Mouse (Mus musculus): Measurements from ENCODE around the gene Nrp2. TPM values are rescaled to one million over a fixed set of nuclear protein-coding genes. Genes with fewer than 3 reads are reported as not detected.
A peak's percentile ranks its signal among the peaks of the same experiment; 100 is the strongest.

Gene Nrp2
- total RNA-seq, 2 experiments from 2014 or later = 41.9 to 56.8 TPM

GRCm38 (mm10) chr1:62745889-62746288 lies 42.8 kb downstream of the Nrp2 start:
- intact Hi-C loops (cut with DNase I) = no loop called here
- DNase-seq = no peak

- intact Hi-C loops (cut with DNase I) = no loop called here
- DNase-seq = no peak
Measured at GRCm38 (mm10) chr1:62747421-62748111, 44.5 kb downstream of the Nrp2 start.

- intact Hi-C loops (cut with DNase I) = no loop called here
- DNase-seq = no peak
Measured at GRCm38 (mm10) chr1:62748361-62748760, 45.3 kb downstream of the Nrp2 start.

GRCm38 (mm10) chr1:62749716-62750115 lies 46.6 kb downstream of the Nrp2 start:
- intact Hi-C loops (cut with DNase I) = no loop called here
- no peak for DNase-seq

DNA sequence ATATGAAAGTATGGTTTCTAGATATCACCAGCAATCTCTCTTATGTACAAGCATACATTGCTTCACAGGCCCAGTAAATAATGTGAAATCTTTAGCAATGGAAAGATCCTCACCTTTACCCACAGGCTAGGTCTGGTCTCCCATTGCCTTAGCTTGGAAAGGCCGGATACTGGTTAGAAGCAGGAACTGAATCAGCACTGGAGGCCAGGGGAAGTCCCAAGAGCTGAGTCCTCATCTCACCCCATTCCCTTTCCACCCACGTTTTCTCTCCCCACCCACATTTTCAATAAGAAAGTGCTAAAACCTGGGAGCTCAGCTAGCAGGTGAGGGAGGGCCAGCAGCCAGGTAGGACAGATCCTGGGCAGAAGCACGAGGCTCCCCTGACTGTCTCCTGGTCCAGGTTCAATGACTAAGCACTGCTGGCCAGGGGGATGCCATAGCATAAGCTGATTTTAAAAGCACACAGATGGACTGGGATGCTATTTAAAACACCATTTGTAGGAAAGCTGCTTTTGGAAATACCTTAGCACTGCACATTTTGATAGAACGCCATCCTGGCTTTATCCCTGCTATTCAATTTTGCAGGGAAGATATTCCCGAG lies 47.4 kb downstream of the Nrp2 start:
- DNase-seq = no peak
- intact Hi-C loops (cut with DNase I) = no loop called here

DNA sequence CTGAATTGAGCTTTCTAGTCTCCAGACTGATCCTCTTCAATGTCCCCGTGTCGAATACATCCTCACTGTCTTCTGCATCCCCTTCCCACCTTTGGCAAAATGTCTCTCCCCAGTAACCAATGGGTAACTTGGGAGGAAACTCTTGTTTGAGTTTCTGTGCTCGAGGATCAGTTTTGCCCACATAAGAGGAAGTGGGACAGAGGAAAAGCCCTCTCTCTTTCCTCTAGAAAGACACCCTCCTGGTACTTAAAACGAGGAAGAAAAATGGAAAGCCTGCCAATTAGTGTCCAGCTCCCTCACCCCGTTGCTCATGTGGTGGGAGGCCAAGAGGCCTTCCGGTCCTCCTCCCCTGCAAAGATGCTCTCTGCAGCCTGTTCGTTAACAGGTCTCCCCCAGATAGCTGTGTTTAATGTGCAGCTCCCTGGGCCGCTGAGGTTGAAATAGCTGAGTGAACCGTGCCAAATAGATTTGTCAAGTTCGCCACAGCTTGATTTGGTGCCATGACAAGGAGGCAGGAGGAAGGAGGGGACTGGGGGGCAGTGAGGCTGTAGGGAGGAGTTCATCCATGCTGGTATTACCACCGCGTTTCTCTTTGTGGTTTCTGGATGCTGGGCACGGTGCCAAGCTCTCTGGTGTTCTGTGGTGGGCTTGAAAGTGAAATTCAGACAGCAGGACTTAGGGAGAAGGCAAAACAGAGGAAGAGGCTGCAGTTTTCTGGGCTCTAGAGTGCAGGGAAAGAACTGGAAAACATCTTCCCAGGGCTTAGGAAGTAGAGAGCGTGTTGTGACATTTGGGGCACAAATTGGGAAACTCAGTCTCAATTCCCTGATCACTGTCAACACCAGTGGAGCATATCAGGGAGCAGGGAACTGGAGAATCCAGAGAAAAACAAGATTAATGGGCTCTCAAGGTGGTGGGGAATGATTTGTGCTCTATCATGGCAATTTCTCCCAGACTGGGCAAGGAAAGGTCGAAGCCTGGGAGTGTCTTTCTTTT lies 48.2 kb downstream of the Nrp2 start:
- DNase-seq = peak in 1 of 2 experiments; percentile 36
- intact Hi-C loops (cut with DNase I) = no loop called here

GRCm38 (mm10) chr1:62752055-62752454 lies 49.0 kb downstream of the Nrp2 start:
- DNase-seq = no peak
- intact Hi-C loops (cut with DNase I) = no loop called here

- intact Hi-C loops (cut with DNase I) = no loop called here
Measured at GRCm38 (mm10) chr1:62752661-62753333, 49.7 kb downstream of the Nrp2 start.

GRCm38 (mm10) chr1:62754066-62754835 lies 51.2 kb downstream of the Nrp2 start:
- no peak for DNase-seq
- intact Hi-C loops (cut with DNase I) = no loop called here

More at GRCm38 (mm10) chr1:62752661-62753333, 49.7 kb downstream of the Nrp2 start:
- no peak for DNase-seq

- intact Hi-C loops (cut with DNase I) = no loop called here
- DNase-seq = no peak
Measured at GRCm38 (mm10) chr1:62760086-62760485, 57.0 kb downstream of the Nrp2 start.

DNA sequence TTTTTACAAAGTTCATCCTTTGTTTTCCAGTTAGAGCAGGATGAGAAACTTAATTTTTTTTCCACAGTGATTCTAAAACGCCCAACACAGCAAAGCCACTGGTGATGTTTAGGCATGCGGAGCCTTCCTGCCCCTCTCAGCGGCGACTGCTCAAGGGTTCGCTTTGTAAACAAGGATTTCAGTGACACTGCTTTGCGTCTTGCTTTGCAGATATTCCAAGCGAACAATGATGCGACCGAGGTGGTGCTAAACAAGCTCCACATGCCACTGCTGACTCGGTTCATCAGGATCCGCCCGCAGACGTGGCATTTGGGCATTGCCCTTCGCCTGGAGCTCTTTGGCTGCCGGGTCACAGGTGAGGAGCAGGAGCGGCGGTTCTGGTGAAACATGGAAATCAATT lies 57.5 kb downstream of the Nrp2 start:
- intact Hi-C loops (cut with DNase I) = no loop called here
- no peak for DNase-seq

DNA sequence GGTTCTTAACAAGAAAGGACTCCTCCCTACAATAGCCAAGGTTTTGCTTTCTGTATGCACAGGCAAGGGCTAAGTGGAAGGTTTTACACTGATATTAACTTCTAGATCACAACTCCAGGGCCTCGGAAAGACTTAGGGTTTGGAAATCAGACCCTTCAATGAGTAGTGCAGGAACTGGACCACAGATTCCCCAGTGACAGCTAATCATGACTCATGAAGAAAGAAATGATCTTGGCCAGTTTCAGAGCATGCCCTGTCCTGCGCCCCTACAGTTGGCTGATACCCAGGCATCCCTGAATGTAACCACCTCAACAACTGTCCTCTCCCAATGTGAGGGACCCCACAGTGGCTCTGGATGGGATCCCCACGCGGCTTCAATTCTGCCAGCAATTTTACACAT lies 60.7 kb downstream of the Nrp2 start:
- intact Hi-C loops (cut with DNase I) = no loop called here
- no peak for DNase-seq

DNA sequence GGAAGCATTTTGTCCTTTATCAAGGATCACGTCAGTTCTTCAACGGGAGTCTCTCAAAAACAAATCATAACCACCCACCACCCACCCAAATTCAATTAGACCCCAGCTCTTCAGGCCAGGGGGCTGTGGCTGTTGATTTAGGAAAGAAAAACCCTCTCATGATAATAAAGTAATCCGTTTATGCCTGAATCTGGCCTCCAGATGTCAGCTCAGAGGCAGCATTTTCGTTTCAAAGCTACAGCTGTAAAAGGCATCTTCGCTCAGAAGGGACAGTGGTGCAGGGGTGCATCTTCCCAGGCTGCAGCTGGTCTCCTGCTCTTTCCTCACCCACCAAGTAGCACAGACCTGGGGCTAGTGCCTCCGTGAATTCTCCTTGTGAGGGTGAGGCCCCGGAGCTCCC lies 62.1 kb downstream of the Nrp2 start:
- intact Hi-C loops (cut with DNase I) = no loop called here

DNA sequence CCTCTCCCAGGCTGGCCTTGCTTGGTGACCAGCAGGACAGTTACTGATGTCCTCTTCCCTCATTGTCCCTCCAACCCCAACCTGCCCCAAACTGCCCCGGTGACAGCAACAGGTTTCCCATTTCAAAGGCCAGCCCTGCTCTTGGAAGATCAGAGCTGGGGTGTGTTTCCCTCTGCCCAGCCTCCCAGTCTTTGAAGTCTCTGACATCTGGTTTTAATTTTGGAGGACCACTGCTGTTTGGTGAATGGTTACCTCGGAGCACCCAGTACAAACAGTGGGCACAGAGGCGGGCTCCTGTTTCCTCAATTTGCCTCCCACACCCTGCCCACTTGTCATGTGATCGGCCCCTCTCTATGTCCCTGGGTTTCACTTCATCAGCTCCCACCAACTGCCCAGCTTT lies 63.7 kb downstream of the Nrp2 start:
- intact Hi-C loops (cut with DNase I) = no loop called here
- no peak for DNase-seq

More for the DNA sequence above, 62.1 kb downstream of the Nrp2 start:
- DNase-seq = no peak

DNA sequence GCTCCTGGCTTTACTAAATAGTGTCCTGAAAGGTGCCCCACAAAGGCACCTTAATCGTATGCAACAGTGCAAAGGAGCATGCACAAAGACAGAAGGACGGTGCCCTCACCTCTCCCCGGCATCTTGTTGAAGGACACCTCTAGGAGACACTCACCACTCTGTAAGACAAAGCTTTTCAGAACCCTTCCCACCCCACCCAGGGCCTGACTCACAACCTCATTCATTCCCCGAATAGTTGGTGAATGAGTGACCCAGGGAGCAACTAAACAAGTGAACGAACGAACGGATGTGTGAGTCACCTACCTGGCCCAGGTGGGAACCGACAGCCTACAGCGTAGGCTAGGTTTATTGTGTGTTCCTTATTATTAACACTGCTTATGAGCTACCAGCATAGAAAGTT lies 64.5 kb downstream of the Nrp2 start:
- no peak for DNase-seq
- intact Hi-C loops (cut with DNase I) = no loop called here

- DNase-seq = no peak
- intact Hi-C loops (cut with DNase I) = loop anchor here (5.0 kb wide), 1 partner anchor 48 kb away; no protein-coding TSS in a partner anchor
Measured at GRCm38 (mm10) chr1:62770576-62770975, 67.5 kb downstream of the Nrp2 start.

DNA sequence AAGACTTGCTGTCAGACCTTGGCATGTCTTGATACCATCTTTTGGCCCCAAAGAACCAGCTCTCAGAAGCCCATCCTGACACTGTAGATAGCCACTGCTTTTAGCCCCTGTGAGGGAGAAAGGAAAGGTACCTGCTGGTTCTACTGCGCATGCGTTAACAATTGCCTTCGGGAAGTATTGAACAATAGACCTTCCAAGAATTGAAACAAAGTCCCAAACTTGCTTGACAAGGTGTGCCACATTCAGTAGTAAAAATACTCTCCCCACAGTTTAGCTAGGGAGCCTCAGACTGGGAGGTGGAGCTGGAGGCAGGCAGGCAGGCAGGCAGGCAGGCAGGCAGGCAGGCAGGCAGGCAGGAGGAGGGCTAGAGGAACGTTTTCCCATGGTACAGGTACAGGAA lies 69.3 kb downstream of the Nrp2 start:
- DNase-seq = no peak
- intact Hi-C loops (cut with DNase I) = loop anchor here (5.0 kb wide), 1 partner anchor 50 kb away; no protein-coding TSS in a partner anchor

GRCm38 (mm10) chr1:62773105-62773920 lies 70.2 kb downstream of the Nrp2 start:
- DNase-seq = no peak
- intact Hi-C loops (cut with DNase I) = loop anchor here (5.0 kb wide), 1 partner anchor 51 kb away; no protein-coding TSS in a partner anchor

- intact Hi-C loops (cut with DNase I) = loop anchor here (5.0 kb wide), 1 partner anchor 52 kb away; no protein-coding TSS in a partner anchor
- no peak for DNase-seq
Measured at GRCm38 (mm10) chr1:62773921-62774191, 70.8 kb downstream of the Nrp2 start.

All from heart, postnatal 14 days (tissue).